In the genomic region with DNA sequence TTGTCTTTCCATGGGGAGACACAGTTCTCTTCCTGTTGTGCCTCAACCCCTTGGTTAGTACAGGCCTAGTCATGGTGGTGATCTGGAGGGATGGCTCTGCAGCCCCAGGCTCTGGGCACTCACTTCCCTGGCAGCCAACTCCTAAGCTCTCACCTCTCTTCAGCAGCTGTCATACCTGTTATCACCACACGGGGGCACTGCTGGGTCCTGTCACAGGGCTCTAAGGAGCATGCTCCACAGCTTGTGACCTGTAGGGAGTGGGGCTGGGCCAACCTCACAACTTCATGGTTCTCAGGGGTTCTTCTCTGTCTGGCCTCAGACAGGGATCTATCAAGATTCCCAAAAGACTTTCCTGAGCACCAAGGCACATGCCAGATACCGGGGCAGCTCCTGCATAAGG, we compare ENCODE assay signal across 8 mouse cellular contexts. TPM values are rescaled to one million over a fixed set of nuclear protein-coding genes. Genes with fewer than 3 reads are reported as not detected.
DNase-seq lines count a peak whose midpoint lies in the region; ATAC-seq and TF ChIP-seq lines count a peak whose summit lies in the region.
"Had no signal": no experiment of that assay in that cellular context is flagged by ENCODE, and none has a peak within 500 bp of the region (broad histone marks: within the 10 kb centered on the region; RNA-seq: fewer than 3 reads in every experiment).

No protein-coding gene starts in this region.

- no peaks in the 10 kb centered on the region for H3K9me3 ChIP-seq in G1E (replicated peaks)
- H3K9me3 ChIP-seq: lung, embryonic 15.5 days had no signal

- peak; percentile 38; the same call in 1 of the 2 replicates for TF ChIP-seq CTCF in G1E (IDR thresholded peaks at IDR 0.05; ENCODE audit: low read depth, low read length)

- H3K27me3 ChIP-seq in G1E (ENCODE audit: insufficient read depth, low read length): peaks cover 19% of the 10 kb centered on the region
- H3K27me3 ChIP-seq: lung, embryonic 15.5 days had no signal

- peak; percentile 88 to 90 for DNase-seq in B cell, adult 2 months
- peak; percentile 66 for DNase-seq in G1E (ENCODE audit: low spot score)
- DNase-seq in cerebellum, adult 8-10 months: peak; percentile 83
- peak; percentile 85 for DNase-seq in gastrocnemius, postnatal 10 days
- DNase-seq in layer of hippocampus, adult 18-20 months (ENCODE audit: low spot score in 2 of 2): peak; percentile 79 to 92
- DNase-seq in lung, postnatal 14 days: peak; percentile 88
- peak; percentile 74 for DNase-seq in skeletal muscle tissue, adult 2 months (ENCODE audit: low read depth, low spot score)

- H3K36me3 ChIP-seq in G1E (replicated peaks): peaks cover 36% of the 10 kb centered on the region

- no peak overlapping the region for H3K4me3 ChIP-seq in G1E (ENCODE audit: low read depth, low read length)
- H3K4me3 ChIP-seq: lung, embryonic 15.5 days had no signal

- peaks cover 13% of the 10 kb centered on the region for H3K4me1 ChIP-seq in G1E (ENCODE audit: insufficient read depth, low read depth, low read length)

- ATAC-seq in G1E (ENCODE audit: extremely low read depth, insufficient number of reproducible peaks, low FRiP score, poor library complexity, severe bottlenecking): no peak

RNA-seq across cellular contexts. Expression of a gene that starts 3.8 kb away (rescaled TPM):
- total RNA-seq in G1E (2014; fragmentation: Nextera tagmentation) (not detected in 2 replicates), G1E (2017) (not detected in 2 replicates)
- polyA plus RNA-seq in G1E (2012): not detected in 2 replicates
- not detected for total RNA-seq in gastrocnemius, postnatal 10 days (2021)
- under 1 TPM in 1 of 2 experiments, not detected in 1; 0.13 TPM for total RNA-seq in layer of hippocampus, adult 18-20 months (2021)

RNA-seq across cellular contexts. Expression of a gene that starts 4.6 kb away (rescaled TPM):
- total RNA-seq in G1E (2014; fragmentation: Nextera tagmentation) (7.5 and 7.8 TPM in 2 replicates), G1E (2017) (3.6 and 4.2 TPM in 2 replicates)
- 28.2 and 30.1 TPM in 2 replicates for polyA plus RNA-seq in G1E (2012)
- 1 to 10 TPM; 3.8 to 5.6 TPM for total RNA-seq in gastrocnemius, postnatal 10 days (2021)
- total RNA-seq in layer of hippocampus, adult 18-20 months (2021): 10 to 100 TPM; 63.5 to 64.1 TPM

RNA-seq across cellular contexts. Expression of a gene that starts 4.9 kb away (rescaled TPM):
- 7.3 and 17.7 TPM in 2 replicates for total RNA-seq in G1E (2014; fragmentation: Nextera tagmentation)
- 24.4 and 26.2 TPM in 2 replicates for total RNA-seq in G1E (2017)
- 80.9 and 89.1 TPM in 2 replicates for polyA plus RNA-seq in G1E (2012)
- total RNA-seq in gastrocnemius, postnatal 10 days (2021): 1 to 10 TPM; 3.2 to 4.3 TPM
- 1 to 10 TPM; 1.5 to 1.8 TPM for total RNA-seq in layer of hippocampus, adult 18-20 months (2021)

RNA-seq across cellular contexts. Expression of a gene that starts 15.1 kb away (rescaled TPM):
- total RNA-seq in G1E (2014; fragmentation: Nextera tagmentation) (not detected in 2 replicates), G1E (2017) (0.16 TPM in 1 of 2 replicates, not detected in the other)
- not detected in 2 replicates for polyA plus RNA-seq in G1E (2012)
- not detected for total RNA-seq in gastrocnemius, postnatal 10 days (2021)
- 100 to 1,000 TPM; 130 to 131 TPM for total RNA-seq in layer of hippocampus, adult 18-20 months (2021)

RNA-seq across cellular contexts. Expression of a gene that starts 22.1 kb away (rescaled TPM):
- total RNA-seq in G1E (2014; fragmentation: Nextera tagmentation): not detected in 2 replicates
- 0.55 TPM in 1 of 2 replicates, not detected in the other for total RNA-seq in G1E (2017)
- not detected in 2 replicates for polyA plus RNA-seq in G1E (2012)
- under 1 TPM; 0.65 to 0.80 TPM for total RNA-seq in gastrocnemius, postnatal 10 days (2021)
- 1 to 10 TPM in 1 of 2 experiments, under 1 TPM in 1; 0.46 to 1.2 TPM for total RNA-seq in layer of hippocampus, adult 18-20 months (2021)

Comparison
In these comparisons a context has a peak if more than half of its experiments do, and no peak if none do; other contexts are left out.
1. RNA of a gene that starts 4.6 kb away (total RNA-seq): 63.5 to 64.1 TPM in layer of hippocampus, adult 18-20 months; 3.6 to 7.8 TPM in G1E and 3.8 to 5.6 TPM in gastrocnemius, postnatal 10 days; every median in the first group is over 4 times any median in the second.
2. Peak in every context shown above with its lines, with median percentiles within 50 percentile points of each other: DNase-seq.